Mouse (Mus musculus) B cell, adult 2 months (primary cell): ENCODE data around the gene Dennd1a.

Source experiments
- DNase-seq, 2 experiments: peaks; one replicate each; pipeline ENCODE4 v3.0.0; 2022

Gene Dennd1a

DNA sequence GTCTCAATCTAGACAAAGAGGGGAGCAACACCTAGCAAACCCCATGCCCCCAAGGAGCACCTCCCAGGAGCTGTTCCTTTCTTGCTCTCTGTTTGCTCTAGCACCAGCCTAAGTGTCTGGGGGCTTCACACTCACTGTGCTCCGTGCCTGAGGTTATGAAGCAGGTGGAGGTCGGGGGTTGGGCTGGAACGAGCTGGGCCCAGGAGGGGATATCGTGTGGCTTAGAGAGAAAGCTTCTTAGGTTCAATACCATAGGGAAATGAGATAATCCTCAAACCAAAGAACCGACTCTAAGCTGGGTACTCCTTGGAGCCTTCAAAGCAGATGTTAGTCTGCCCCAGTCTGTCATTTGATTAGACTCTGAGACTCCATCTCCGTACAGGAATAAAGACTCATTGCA lies 261.6 kb downstream of the Dennd1a start:
- no peak for DNase-seq

DNA sequence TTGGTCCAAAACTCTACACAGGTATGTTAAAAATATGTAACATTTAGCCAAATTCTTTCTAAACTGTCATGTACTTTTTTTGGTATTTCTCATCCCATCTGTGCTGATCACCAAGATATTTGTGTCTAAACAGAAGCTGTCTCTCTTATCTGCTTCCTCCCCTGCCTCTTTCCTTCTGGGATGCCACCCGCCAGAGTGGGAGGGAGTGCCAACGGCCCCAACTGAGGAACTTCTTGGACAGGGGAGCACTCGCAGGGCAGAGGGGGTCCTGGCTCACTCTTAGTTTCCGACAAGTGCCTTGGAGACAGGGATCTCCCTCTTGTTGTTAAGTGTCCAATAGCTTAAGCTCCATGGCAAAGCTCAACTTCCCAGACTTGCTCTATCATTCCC lies 263.5 kb downstream of the Dennd1a start:
- DNase-seq = no peak

DNA sequence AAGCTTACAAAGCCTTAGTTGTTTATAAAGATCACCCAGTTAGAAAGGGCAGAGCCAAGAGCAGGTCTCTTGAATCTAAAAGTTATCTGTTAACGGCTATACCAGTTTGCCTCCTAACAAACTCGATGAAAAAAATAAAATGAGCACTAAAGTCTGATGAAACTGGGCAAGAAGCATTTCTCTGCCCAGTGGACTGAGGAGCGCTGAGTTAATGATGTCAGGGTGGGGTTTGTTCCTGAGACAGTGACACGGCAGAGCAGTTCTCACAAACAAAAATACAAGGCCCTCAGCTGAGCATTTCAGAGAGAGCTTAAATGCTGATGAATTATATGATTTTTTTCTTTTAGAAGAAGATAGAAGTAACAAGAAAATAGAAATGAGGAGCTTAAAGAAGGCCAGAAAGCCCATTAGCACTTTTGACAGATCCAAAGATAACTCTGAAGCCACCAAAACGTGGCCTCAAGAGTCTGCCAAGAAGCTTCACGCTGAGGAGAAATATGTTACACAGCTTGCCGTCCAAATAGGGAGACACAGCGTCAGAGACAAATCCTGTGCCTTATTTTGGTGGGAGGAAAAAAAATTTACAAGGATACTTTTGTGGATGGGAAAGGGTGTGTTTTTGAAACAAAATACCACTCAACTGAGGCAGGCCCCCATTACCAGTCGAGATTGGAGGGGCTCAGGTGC lies 264.0 kb downstream of the Dennd1a start:
- DNase-seq = no peak

DNA sequence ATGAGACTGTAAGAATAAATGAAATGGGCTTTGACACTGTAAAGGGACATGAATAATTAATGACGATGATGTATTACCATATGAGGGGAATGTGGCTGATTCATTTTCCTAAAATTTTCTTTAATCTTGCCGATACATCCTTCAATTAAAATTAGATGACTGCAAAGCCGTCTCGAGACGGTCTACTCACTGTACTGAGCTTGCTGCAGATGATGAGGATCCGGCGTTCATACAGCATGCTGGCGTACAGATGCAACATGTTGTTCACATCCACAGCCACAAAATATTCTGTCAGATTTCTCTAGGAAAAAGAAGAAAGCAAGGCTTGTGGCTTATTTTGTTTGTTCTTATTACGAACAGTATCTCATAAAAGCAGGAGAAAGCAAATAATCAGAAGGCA lies 266.0 kb downstream of the Dennd1a start:
- no peak for DNase-seq

DNA sequence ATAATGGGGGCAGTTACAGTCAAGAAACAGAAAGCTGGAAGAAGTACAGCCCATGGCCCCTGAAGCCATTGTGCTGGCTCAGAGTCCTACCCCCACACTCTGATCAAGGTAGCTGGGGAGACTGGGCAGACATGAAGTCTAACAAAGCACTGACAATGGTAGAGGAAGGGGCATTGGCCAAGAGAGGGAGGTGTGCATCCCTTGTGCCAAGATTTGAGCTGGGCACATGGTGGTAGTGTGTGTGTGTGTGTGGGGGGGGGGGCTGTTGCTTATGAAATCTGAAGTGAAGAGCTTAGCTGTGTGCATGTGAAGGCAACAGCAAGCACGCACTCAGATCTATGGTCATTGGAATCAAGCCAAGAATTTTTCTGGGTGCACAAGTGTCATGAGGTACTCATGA lies 272.5 kb downstream of the Dennd1a start:
- DNase-seq = no peak

DNA sequence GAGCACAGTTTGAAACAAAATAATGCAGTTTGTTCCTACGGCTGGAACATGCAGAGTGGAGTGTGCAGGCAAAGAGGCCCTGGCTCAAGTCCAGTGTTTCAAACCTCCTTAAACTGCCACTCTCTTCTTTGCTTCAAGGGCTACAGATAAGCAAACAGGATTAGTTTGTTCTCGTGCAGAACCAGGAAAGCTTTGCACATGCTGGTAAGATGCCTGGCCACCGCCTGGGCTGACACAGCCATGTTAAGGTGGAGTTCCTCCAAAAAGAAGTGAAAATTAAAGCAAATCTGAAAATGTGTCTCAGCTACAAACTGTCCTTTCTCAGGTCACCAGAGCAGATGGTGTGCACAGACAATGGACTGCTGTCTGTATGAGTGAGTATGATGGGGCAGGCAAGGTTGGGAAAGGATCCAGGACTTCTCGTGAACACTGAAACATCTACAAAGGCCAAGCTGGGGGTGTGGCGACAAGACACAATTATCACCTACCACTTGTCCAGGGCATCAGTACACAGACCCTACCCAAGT lies 273.3 kb downstream of the Dennd1a start:
- DNase-seq = no peak

DNA sequence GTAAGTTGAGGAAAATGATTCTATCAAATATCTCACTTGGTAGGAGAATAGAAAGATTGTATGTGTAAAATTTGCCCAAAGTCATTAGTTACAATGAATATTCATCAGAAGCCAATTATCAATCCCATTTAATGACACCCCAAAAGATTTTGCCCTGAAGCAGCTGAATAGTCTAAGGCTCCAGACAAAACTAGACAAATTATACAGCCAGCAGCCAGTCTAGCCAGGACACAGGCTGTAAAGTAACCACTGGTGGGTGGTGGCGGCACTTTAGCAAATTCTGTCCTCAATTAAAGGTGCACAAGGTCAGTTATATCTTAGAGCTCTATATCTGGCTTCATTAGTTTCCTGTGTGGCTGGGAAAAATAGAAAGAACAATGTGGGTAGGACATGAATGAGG lies 280.0 kb downstream of the Dennd1a start:
- DNase-seq = no peak

DNA sequence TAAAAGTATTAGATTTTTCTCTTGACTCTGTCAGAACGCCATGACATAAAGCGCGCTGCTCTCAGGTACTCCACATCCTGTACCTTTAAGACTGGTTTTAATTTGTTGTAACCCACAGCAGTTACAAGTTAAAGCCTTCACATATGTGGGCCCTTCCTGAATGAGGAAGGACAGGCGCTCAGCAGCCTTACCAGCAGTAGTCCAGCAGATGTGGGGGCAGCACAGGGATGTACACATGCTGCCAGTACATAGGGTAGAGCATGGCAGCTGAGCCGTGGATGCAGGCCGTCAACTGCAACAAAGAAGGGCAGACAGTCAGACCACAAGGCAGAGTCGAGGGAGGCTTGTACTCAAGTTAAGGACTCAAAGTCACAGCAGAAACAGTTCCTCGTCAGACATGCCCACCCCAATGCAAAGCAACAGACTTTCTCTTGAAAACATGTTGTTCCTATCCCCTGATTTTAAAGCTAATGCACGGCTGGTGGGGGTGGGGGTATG lies 284.0 kb downstream of the Dennd1a start:
- no peak for DNase-seq

DNA sequence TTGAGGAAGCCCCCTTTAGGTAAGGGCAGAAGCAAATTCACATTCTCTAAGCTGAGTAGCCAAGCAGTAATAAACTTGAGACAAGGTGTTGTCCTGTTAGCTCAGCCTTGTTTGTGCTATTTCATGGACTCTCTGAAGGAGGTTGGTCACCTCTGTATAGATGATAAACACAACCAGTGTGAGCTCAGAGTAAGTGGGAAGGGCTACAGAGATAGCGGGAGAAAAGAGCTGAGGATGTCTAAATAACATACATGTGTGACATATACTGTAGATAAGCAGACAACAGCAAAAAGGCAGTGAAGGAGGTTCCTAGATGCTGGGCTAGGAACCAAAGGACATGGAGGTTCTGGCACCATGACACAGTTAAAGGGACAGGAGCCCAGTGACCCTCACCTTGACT lies 286.2 kb downstream of the Dennd1a start:
- DNase-seq = no peak

DNA sequence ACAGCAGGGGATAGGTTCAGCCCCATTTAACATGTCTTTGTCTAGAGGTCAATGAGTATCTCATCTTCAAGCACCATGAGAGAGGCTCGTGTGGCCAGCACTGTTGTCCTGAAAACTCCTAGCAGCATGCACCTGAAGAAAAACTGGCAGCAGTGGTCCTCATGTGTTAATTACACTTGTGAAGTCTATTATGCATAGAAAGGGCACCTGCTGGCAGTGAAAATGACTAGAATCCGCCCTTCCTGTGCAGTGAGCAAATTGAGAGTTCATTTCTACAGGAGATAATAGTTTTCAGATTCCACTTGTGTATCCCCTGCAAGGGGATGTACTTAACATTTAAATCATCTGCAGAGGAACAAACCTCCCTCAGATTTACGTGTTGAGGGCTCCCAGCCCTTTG lies 289.2 kb downstream of the Dennd1a start:
- DNase-seq = no peak

DNA sequence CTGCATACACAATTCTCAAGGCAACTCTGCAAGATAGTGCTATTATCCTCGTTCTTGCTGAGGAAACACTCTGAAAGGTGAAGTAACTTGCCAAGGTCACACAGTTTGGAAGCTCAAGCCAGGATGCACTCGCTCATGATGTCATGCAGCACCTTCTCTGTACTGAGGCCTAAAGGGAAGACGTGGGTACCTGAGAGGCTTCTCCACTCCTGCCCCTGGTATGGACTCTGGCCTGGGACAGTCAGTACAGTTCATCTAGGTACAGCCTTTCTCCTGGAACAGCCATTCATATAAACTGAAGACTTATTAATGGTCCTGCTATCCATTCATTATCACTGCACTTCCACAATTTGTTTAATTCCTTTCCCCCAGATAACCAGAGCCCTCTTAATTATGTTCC lies 298.1 kb downstream of the Dennd1a start:
- no peak for DNase-seq

DNA sequence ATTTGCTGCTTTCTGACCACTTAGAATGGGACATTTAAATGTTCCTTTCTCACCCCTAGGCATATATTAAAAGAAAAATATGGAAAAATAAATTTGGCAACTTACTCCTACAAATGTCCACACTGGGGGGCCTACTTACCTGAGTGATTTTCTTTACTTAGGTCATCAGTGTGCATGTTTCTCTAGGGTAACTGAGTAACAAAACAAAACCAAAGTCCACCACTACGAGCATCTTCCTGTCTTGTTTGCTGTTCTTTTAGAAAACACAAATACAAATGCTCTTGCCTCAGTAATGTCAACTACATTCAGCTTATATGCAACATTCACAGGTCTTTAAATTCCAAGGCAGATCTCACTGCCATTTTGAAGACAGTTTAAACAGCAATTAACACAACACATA lies 298.9 kb downstream of the Dennd1a start:
- no peak for DNase-seq

DNA sequence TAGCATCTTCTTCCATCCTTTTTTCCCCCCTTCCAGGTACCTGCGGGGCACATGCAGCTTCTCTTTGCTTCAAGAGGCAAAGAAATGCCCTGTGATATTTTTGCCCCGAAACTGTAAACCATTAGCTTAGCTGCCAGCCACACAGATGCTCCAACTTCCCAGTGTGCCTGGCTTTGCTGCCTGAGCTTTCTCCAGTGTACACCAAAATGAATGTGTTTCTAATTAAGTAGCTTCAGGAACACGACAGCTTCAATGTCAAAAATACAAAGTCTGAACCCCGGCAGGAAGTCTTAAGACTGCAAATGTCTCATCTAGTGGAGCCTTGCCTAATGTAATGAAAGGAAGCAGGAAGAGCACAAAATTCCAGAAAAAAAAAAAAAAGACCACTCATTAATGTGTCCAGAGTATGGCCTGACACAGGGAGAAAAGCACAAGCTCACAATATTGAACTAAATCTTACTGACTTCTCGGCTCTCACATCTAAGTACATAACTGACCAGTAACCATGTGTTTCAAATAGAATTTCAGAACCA lies 301.4 kb downstream of the Dennd1a start:
- no peak for DNase-seq

DNA sequence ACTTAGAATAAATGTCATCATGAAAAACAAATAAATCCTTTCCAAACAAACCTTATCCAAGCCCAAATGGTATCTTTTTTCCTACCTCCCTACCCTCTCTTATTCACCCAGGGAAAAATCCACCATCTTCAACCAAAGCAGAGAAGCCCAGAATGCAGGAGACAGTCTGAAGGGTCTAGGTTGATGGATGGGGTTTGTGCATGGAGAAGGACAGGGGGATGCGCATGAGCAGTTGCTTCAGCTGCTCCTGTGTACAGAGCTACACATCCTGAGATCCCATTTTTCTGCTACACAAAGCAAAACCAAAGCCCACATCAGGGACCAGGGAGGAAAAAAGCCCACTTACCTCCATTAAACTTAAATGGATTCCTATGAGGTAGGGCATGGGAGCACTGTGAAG lies 304.5 kb downstream of the Dennd1a start:
- DNase-seq = no peak

DNA sequence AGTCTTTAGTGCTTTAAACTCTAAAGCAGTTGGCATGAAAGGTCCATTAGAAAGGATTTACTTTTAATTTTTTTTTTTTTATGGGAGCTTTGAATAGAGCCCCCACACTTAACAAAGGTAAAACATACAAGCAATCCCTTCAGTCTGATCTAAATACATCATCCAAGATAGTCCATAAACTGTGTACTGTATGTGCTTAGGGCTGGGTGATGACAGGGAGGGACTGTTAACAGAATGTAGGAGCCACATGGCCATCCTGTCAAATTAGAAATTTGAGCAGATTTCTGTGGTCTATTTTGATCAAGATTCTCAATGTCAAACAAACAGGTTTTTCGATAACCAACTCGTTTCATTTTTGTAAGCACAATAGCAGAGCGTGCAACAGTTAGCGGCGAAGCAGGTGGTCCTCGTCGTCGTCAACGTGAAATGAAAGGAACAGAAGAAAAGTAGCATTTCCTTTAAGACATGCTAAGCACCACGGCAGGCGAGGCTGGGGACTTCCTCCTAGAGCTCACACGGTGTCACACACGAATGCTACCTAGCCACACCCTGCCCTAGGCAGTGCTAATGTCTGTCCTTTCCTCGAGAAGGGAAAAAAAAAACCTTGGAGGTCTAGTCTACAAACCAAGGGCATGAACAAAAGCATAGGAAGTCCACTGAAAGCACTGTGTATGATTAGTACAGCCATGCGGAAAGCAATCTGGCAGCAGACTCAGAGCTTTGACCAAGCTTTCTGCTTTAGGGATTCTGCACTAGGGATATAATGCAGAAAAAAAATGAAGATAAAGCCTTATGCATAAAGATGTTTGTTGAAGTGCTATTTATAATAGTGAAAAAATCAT lies 305.4 kb downstream of the Dennd1a start:
- DNase-seq = peak; percentile 56 to 57

DNA sequence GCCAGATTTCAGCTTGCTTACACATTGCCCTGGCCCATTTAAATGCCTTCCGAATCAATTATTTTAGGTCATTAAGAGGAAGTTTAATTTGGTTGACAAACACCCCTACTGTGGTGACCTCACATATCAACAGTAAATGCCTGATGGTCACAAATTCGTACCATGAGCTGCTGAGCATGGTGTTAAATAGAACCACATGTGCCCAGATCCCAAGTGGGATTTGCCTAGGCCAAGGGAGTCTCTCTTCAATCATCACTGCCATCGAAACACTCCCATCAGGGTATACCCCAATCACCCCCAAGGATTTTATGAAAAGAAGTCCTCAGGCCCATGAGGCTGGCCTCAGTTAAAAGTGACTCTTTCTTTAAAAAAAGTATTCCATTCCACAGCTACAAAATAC lies 313.0 kb downstream of the Dennd1a start:
- DNase-seq = no peak

DNA sequence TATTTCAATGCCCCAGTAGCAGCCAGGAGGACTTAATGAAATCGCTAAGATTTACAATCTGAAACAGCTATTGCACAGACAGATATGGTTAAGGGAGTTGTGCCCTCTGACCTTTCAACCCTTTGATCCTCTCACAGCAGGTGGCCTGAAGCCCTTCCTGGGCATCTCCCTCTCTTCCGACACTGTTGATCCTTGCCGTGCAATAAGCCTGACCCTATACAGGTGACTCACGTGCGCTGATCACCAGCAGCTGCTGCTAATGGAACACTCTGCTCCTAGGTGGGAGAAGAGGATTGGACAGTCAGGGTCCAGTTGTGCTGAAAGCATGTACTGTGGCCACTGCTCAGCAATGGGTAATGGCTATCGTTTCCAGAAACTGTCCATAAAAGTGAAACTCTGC lies 314.6 kb downstream of the Dennd1a start:
- DNase-seq = no peak

DNA sequence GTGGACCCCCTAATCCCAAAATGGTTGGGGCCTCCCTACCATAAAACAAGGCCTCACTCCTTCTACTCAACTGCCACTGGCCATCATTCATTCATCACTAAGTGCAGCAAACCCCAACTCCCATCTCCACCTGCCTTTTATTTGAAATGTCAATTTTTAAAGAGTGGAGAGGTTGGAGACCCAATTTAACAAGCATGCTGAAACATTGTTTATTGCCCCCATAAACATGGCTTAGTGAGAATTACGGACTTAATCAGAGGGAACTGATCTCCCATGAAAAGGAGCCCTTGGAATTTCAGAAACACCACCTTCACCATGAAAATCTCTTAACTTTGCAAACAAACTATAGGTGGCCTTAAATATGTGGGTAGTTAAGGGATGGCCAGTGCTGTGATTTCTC lies 315.5 kb downstream of the Dennd1a start:
- no peak for DNase-seq

DNA sequence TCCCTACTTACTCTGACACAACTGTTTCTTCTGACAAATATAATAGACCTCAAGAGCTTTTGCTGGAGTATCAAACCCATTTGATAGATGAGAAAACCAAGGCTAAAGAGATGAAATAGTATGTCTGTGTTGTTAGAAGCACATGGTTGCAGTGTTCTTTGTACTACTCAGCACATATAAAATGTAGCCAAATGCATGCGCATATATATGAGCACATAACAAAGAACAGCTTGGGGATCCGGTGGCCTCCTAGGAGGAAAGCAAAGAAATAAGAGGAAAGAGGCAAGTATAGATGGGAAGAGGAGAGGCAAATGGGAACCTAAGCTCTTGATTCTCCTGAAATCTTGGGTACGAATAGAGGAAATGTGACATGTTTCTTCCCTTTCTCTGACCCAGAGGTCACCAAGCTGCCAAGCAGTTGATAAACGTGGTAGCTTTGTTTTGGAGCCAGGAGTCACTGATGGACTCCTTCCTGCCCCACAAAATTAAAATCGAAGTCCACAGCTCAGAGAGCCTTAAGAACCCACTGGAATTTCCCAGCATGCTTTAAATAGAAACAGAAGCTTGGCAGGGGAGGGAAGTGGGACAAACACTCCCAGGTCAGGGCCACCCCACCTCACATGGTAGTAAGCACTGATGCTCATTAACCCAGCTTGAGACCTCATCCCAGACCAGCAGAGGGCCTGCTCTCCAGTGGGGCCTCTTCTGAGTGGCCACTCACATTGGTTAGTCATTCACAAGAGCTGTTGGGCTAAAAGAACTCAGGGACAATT lies 317.3 kb downstream of the Dennd1a start:
- no peak for DNase-seq

DNA sequence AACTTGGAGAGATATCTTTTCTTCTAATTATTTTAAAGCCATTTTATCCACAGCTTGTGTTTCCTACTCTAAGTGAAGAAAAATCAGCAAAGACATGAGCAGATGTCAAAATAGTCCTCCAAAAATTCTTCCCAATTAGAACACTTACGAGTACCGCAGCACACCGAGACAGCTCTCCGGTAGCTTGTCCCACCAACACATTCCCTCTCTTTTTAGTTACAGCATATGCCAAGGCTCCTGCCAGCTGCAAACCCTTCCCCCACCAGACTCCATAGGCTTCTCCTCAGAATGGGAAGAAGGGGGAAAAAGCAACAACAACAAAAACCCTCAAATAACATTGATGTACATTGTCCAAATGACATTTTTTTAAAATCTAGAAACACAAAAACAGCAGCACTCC lies 322.7 kb downstream of the Dennd1a start:
- DNase-seq = no peak

DNA sequence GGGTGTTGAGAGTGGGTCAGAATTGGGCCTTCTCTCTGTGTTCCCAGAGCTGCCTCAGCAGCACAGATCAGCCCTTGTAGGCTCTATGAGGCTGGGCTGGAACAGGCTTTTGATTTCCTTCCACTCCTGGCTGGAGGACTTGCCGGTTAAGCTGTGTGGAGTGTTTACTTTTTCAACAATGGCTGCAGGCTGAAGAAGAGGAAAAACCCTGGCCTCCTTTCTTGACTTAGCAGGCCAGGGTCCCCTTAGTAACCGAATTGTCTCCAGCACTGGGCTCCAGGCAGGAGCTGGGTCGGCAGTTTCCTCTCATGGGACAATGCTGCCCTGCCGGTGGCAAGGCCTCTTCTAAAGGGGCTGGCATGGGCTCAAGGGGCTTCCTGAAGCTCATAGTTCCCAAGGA lies 323.8 kb downstream of the Dennd1a start:
- no peak for DNase-seq

DNA sequence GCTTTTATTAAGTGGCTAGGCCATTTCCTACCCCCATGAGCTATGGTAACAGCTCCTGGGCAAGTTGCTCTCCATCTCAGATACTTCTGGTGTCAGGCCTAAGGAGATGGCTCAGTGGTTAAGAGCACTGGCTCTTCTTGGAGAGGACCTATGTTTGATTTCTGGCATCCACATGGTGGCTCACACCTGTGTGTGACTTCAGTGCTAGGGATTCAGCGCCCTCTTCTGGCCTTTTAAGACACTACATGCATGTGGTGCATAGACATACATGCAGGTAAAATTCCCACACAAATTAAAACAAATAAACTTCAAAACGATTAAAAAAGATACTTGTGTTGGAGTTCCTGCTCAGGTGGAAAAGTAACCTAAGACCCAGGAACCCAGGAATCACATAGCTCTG lies 338.8 kb downstream of the Dennd1a start:
- peak; percentile 16 to 33 for DNase-seq
